Mouse (Mus musculus) hindlimb bud, embryonic 11.5 days (tissue): ENCODE results near the gene Mtmr4.

Experiments
- DNase-seq: peaks from one replicate; pipeline ENCODE4 v3.0.0-alpha.2; 2012; ENCODE audit warnings: low read depth, low spot score; ENCODE audit errors: extremely low spot score

The Mtmr4 gene

DNA sequence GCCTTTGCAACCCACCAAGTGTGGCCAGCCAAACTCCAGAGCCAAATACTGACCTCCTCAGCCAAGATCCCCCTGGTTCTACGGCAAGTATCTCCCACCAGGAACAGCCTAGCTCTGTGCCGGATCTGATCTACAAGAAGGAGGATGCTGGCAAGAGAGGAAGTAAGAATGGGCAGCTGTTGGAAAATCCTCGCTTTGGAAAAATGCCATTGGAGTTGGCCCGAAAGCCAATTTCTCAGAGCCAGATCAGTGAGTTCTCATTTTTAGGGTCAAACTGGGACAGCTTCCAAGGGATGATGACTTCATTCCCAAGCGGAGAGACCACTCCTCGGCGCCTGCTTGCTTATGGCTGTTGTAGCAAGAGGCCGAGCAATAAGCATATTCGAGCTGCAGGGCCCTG is 19.6 kb downstream of the Mtmr4 start:
- DNase-seq = no peak

DNA sequence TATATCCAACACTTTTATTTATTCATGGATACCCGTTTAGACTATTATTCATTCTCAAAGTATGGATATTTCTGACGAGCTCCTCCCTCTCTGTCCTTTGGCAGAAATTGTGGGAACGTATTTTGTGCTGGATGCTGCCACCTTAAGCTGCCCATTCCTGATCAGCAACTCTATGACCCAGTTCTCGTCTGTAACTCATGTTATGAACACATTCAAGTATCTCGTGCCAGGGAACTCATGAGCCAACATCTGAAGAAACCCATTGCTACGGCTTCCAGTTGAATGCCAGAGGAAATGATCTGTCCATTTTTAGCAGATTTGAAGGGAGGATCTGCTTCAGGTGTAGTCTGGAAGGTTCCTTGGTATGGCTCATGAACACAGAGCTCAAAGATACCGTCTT is 22.0 kb downstream of the Mtmr4 start:
- DNase-seq = no peak

DNA sequence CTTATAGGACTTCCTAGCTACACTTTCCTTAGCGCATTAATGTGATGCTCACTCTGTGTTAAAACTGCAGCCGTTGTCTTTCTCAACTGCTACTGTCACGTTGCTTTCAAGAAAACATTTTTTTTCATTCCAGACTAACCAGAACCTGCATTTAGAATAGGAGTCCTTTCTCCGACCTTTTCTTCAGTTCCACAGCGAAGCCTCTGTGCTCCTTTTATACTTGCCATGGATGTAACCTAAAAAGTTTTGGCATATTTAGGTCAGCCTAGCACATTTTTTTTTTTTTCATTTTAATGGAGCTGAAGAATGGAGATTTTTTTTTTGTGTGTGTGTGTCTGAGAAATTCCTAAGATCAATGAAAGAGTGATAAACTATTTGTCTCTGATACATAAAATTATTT is 23.6 kb downstream of the Mtmr4 start:
- no peak for DNase-seq

DNA sequence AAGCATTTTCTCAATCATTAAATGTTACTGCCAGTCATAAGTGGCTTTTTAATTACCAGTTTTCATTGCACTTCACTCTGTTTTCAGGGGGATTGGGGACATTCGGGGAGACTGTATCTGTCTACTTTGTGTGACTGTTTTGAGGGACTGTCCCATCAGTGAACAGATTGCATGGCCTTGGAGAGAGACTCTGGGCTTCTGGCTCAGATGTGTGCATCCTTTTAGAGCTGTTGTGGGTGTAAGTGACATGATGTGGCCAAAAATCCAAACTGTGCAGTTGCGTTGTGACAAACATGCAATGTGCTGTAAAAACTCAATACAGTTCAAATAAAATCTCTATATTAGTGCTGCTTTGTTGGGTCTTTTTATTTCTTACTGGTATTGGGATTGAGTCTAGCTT is 24.0 kb downstream of the Mtmr4 start:
- no peak for DNase-seq

DNA sequence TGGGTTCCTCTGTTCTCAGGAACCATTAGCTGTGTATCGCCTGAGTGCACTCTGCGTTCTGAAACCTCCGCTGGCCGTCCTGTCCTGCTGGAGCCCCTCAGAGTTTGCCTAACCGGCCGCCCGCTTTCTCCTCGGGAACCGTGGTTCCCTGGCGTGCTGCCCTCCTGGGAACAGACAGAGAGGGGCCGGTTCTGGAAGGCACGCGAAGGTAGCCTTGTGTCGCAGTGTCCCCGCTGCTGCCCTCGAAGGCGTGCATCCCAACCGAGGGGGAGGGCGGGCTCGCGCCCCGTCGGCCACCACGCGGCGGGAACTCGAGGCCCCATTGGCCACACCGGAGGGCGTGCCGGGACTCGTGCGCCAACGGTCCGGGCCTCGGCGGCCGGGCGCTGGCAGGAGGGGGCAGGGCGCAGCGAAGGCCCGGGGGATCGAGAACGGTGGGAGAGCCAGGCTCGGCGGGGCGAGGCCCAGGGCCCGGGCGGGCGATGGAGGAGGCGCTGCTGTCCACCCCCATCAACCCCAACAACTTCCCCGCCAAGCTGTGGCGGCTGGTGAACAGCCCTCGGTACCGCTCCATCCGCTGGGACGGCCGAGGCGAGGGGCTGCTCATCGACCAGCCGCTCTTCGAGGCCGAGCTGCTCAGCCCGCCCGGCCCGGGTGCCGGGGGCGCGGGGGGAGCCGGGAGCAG is 25.0 kb downstream of the Mtmr4 start, which contains the start of gene Hsf5:
Gene Hsf5 (plus strand): TSS at position 375 of the 685 bp plus-strand sequence.
- DNase-seq = no peak

DNA sequence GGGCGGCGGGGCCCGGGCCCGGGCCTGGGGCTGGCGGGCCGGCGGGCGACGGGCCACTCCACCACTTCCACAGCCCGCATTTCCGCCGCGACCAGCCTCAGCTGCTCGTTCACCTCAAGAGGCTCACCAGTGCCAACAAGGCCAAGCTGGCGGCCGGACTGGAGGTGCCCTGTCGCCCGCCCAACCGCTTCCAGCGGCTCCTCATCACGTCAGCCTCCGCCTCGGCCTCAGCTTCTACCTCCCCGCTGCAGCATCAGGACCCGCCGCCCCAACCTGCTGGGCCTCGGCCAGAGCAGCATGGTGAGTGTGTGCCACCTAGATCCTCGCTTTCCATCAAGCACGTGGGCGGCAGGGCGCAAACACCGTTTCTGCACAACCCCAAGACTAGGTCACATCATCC is 25.6 kb downstream of the Mtmr4 start:
- no peak for DNase-seq

DNA sequence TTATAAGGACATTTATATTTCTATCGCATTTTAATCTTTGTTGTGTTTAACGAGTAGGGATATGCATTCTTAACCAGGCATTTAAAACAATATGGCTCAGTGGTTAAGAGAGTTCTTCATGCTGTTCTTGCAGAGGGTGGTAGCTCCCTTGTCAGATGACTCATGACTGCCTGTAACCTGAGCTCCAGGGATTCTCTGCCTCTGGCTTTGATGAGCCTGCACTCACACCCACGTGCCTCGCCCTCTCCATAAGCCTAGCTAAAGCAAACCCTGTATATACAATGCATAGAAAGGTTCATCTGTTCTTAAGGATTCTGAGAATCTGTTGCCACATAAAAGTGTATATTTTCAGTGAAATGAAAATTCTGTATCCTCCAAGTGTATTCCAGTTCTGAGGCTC is 31.2 kb downstream of the Mtmr4 start:
- no peak for DNase-seq

DNA sequence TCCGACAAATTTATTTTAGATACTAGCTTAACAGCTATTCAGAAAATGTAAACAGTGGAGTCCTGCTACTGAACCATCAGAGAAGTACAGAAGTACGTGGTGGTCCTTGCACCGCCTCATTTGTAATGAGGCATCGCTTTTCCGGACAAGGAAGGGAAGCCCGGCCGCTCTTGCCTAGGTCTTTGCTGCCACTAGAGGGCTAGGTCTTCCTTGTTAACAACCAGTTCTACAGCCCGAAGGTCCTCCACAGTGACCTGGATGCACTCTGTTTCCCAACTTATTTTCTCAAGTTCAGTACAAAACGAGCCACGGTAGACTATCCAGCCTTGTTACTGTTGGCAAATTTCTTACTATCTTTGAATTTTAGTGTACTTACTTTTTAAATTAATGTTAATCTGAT is 37.9 kb downstream of the Mtmr4 start:
- DNase-seq = no peak

DNA sequence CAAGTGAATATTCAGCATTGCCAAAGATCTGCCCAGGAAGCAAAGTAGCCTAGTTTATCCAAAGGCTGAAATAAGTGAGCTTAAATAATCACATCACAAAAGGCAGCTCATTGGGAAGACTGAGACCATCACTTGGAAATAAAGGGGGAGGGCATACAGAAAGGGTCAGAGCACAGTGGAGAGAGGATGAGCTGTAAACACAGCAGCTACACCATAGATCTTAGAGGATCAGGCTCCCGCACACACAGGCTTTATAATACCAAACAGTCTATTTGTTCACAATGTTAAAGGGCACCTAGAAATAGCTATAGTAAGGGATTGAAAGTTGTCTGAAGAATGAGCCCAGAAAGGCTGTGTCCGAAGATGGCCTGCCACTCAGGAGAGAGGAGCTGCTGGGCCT is 46.8 kb downstream of the Mtmr4 start:
- no peak for DNase-seq

DNA sequence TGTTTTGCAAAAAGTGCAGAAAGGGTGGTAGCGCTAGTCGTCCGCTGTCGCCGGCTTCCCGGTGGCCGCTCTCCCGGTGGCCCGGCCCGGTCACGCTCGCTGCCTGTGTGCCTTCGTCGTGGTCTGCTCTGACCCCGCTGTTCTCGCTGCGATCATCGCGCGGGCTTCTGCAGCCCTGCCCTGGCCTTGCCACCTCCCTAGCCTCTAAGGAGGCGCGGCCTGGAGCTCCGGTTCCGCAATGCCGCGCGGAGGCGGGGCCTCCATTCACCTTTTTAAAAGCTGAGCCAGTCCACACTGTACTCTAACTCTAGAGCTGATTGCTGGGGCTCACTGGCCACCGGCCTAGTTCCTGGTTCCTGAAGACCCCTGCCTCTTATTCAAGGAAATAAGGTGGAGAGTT is 47.2 kb downstream of the Mtmr4 start:
- DNase-seq = no peak

DNA sequence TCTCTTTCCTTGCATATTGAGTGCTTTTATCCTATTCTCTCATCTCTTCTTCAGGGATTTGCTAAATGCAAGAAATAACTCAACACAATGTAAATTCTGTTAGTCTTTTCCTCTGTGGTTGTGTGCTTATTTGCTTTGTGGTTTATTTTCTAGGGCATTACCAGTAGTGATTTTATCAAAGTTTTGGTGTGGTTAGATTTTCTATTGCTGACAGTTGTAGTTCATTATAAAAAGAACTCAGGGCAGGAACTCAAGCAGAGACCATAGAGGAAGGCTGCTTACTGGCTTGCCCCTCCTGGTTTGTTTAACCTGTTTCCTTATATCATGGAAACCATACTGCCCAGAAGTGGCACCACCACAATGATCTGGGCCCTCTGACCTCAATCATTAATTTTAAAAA is 50.9 kb downstream of the Mtmr4 start:
- no peak for DNase-seq

DNA sequence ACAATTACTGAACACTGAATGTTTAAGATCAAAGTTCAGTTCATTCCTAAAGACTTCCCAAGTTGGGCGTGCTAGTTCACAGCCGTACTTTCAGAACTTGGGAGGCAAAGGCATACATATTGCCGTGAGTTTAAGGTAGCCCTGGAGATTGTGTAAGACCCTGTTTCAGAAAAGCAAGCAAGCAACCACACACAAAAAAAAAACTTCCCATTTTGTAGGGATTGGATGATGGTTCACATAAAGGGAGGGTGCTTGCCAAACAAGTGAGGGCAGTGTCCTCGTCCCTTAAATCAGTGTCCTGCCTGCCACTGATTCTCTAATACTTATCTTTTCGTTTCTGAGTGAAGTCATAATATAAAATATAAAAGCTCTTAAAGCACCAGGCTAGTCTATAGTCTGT is 62.7 kb downstream of the Mtmr4 start:
- DNase-seq = no peak

DNA sequence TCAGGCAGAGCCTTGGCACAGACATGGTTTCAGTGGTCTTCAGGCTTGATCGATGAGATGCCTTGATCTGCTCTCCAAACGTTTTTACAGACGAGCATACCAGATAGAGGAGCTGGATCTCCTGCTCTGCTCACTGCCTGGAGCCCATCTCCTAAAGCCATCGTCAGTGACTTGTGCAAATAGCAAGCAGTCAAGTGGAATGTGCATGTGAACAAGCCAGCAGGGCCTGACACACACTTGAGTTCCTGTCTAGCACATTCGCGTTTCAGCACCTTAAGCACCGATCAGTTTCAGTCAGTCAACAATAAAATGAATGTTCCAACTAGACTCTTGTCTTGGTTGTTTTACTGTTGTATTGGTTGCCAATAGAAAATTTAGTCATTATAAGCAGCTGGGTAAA is 67.3 kb downstream of the Mtmr4 start:
- no peak for DNase-seq

DNA sequence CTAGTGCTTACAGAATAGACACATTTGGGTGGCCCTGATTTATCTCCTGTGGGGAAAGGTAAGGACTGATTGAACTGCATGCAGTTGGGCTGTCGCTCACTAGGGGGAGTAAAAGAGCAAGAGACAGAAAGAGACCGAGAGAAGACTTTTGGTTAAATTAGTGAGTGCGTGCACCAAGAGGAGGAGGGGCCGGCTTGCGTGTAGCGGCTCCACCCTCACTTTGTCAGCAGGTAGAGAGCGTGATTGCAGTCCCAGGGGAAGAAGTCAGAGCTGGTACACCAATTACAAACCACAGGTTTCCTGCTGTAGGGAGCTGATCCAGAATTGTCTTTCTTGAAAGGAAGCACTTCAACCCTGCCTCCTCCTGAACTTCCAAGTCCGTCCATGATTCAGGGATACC is 70.4 kb downstream of the Mtmr4 start, which contains the start of gene Rnf43:
Gene Rnf43 (plus strand): TSS at position 316 of the 400 bp plus-strand sequence.
- peak; percentile 73 for DNase-seq

DNA sequence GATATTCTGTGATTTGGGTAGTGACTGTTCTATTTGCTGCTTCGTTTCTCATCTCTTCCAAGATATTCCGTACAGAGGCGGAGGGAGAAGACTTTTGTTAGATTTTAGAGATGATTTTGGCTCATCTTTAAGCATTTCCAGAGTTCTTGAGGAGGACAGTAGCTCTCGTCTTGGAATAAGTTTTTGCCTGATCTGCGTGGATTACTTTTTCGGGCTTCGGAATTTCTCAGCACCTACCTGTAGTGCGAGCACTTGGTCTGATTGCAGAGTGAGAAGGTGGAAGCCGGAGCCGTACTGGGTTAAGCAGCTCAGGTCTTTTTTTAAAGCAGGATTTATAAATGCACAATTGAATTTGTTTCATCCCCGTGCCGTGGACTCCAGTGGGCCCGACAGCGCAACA is 70.9 kb downstream of the Mtmr4 start:
- no peak for DNase-seq

DNA sequence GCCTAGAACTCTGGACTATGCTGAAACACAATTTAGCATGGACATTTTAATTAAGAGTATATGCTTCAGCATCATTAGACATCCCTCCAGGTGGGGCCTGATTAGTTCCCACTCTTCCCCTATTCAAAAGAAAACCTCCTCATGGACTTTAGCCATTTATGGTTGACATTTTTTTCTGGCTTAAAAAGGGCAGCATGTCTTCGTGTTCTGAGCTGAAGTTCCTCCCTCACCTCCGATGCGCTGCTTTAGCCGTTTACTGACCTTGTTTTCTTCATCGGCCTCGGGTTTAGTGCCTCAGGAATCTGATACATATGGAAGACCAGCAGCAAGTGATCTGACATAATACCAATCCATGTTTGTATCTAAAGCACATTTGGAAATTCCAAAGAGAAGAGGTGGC is 72.0 kb downstream of the Mtmr4 start:
- no peak for DNase-seq

DNA sequence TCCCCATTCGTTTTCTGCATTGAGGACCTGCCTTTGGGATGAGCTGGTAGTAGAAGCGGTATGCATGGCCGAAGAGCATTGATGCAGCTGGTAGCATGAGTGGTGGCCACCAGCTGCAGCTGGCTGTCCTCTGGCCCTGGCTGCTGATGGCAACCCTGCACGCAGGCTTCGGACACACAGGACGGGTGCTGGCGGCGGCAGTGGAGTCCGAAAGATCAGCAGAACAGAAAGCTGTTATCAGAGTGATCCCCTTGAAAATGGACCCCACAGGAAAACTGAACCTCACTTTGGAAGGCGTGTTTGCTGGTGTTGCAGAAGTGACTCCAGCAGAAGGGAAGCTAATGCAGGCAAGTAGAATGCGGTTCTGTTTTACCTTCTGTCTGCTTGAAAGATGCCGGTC is 72.6 kb downstream of the Mtmr4 start:
- no peak for DNase-seq

DNA sequence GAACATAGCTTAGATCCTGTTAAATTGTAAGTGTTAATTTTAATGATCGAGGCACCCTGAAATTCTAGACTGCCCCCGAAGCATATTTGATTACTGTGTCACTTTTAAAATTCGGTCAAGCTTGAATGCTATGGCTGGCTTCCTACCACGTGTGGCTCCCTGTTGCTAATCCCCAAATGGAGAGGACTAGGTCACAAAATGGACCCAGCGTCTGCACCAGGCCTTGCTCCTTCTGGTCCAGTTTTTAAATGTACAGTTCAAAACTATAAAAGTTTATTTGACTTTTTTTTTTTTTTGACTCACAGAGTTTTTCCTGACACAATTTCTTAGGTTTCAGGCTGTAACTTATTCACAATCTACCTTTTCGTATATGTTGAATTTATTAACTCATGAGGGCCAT is 73.3 kb downstream of the Mtmr4 start:
- DNase-seq = no peak

DNA sequence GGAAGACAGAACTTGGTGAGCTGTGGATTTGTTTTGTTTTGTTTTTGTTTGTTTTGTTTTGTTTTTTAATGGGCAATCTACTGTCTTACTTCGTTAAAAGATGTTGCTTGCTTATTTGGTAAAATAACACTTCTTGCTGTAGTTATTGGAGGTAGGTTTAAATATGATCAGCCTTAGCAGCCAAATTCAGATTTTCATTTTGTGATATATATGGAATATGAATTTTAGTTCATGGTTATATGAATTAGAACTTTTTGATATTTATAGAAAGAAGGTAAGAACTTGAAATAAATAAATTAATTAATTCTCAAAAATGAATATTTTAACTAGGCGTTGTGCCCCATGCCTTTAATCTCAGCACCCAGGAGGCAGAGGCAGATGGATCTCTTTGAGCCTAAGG is 73.7 kb downstream of the Mtmr4 start:
- DNase-seq = no peak
